8 mouse cellular contexts compared by ENCODE assay signal in genomic region chr11:4159808-4160708, GRCm38 (mm10). TPM values are rescaled to one million over a fixed set of nuclear protein-coding genes. Genes with fewer than 3 reads are reported as not detected.
A peak's percentile ranks its signal among the peaks of the same experiment; 100 is the strongest.
DNase-seq lines count a peak whose midpoint lies in the region; ATAC-seq and TF ChIP-seq lines count a peak whose summit lies in the region.

Gene Ccdc157 (minus strand): TSS chr11:4160293.
Gene Sf3a1 (plus strand): TSS chr11:4160350.

- peak; percentile 97 for DNase-seq in B cell, adult 2 months
- DNase-seq in brain, adult 2 months (ENCODE audit: low read depth, low spot score) = peak; percentile 97
- peak; percentile 76 for DNase-seq in liver, adult 2 months (ENCODE audit: extremely low read depth, low read depth, low spot score)
- peak; percentile 94 for DNase-seq in splenic B cell, adult 2 months (ENCODE audit: low read depth, low spot score)

- TF ChIP-seq POLR2A in liver, adult 2 months (IDR thresholded peaks at IDR 0.05; ENCODE audit: extremely low read depth, insufficient read depth, low read length) = 0 out of 2 replicates have a peak, but pooled peaks have one; percentile 19
- peak; percentile 61 for TF ChIP-seq POLR2A in myocyte (IDR thresholded peaks at IDR 0.05; ENCODE audit: insufficient read length, low read depth)

- H3K79me2 ChIP-seq in liver, adult 2 months (ENCODE audit: control insufficient read depth, insufficient read depth, low read length) = peaks cover 11% of the 10 kb centered on the region
- peaks cover 47% of the 10 kb centered on the region for H3K79me2 ChIP-seq in myocyte (ENCODE audit: control insufficient read depth, insufficient read depth)

- H3K4me1 ChIP-seq in heart, embryonic 11.5 days (ENCODE audit: control insufficient read depth, insufficient read depth, low read length) = peaks cover 12% of the 10 kb centered on the region
- peaks cover 23% of the 10 kb centered on the region for H3K4me1 ChIP-seq in kidney, embryonic 16.5 days (ENCODE audit: insufficient read depth, low read length)
- peaks cover 23% of the 10 kb centered on the region for H3K4me1 ChIP-seq in liver, adult 2 months (ENCODE audit: control insufficient read depth, insufficient read depth, low read length)

- H3K4me3 ChIP-seq in heart, embryonic 11.5 days (ENCODE audit: low read depth, low read length) = peak within 1 kb of the TSS; percentile 88
- peak within 1 kb of the TSS; percentile 86 for H3K4me3 ChIP-seq in kidney, embryonic 16.5 days (ENCODE audit: low read length)
- peak within 1 kb of the TSS; percentile 90 for H3K4me3 ChIP-seq in liver, adult 2 months (ENCODE audit: insufficient read depth, low read depth, low read length)
- H3K4me3 ChIP-seq in myocyte = peak within 1 kb of the TSS; percentile 78

- no peaks in the 10 kb centered on the region for H3K27me3 ChIP-seq in heart, embryonic 11.5 days (ENCODE audit: control insufficient read depth, insufficient read depth, low read length)
- no peaks in the 10 kb centered on the region for H3K27me3 ChIP-seq in kidney, embryonic 16.5 days (ENCODE audit: insufficient read depth, low read length)
- H3K27me3 ChIP-seq in liver, adult 2 months (ENCODE audit: control insufficient read depth, insufficient read depth, low read length) = no peaks in the 10 kb centered on the region
- no peaks in the 10 kb centered on the region for H3K27me3 ChIP-seq in myocyte (ENCODE audit: control insufficient read depth, insufficient read depth, insufficient read length)
- no peaks in the 10 kb centered on the region for H3K27me3 ChIP-seq in splenic B cell, adult 2 months (ENCODE audit: control insufficient read depth, insufficient read depth, low read length, poor library complexity, severe bottlenecking)

- H3K9ac ChIP-seq in heart, embryonic 11.5 days (ENCODE audit: low read depth, low read length) = peak within 1 kb of the TSS; percentile 92
- peak within 1 kb of the TSS; percentile 86 for H3K9ac ChIP-seq in kidney, embryonic 16.5 days (replicated peaks; ENCODE audit: low read length)
- H3K9ac ChIP-seq in liver, adult 2 months (ENCODE audit: low read depth, low read length) = peak within 1 kb of the TSS; percentile 87

- peak within 1 kb of the TSS; percentile 89 for H3K4me2 ChIP-seq in heart, embryonic 11.5 days
- peak within 1 kb of the TSS; percentile 97 for H3K4me2 ChIP-seq in kidney, embryonic 16.5 days (replicated peaks; ENCODE audit: low read depth, low read length)
- H3K4me2 ChIP-seq in myocyte (ENCODE audit: low read depth) = peak within 1 kb of the TSS; percentile 95

- no peak for TF ChIP-seq CTCF in liver, adult 2 months (IDR thresholded peaks at IDR 0.05; ENCODE audit: low read depth, low read length)

- H3ac ChIP-seq in myocyte (ENCODE audit: control insufficient read depth, insufficient read length) = peak within 1 kb of the TSS; percentile 66

- H3K27ac ChIP-seq in heart, embryonic 11.5 days (ENCODE audit: low read depth, low read length) = peak within 1 kb of the TSS; percentile 89
- peak within 1 kb of the TSS; percentile 90 for H3K27ac ChIP-seq in kidney, embryonic 16.5 days (ENCODE audit: low read length)
- peak within 1 kb of the TSS; percentile 75 for H3K27ac ChIP-seq in liver, adult 2 months (replicated peaks; ENCODE audit: insufficient read depth, low read depth, low read length)

- peak; percentile 98 for ATAC-seq in erythroblast, adult 5-6 weeks (replicated peaks; ENCODE audit: low FRiP score, poor library complexity, severe bottlenecking)
- peak; percentile 93 for ATAC-seq in heart, embryonic 11.5 days (replicated peaks; ENCODE audit: insufficient number of reproducible peaks, low FRiP score, low TSS enrichment)
- peak; percentile 98 for ATAC-seq in kidney, embryonic 16.5 days (ENCODE audit: low FRiP score, low TSS enrichment)

- 1% methylated on average over 54 of the region's 54 CpGs for WGBS in heart, embryonic 11.5 days (ENCODE audit: insufficient replicate concordance)
- 2% methylated on average over 51 of the region's 54 CpGs for WGBS in kidney, embryonic 16.5 days
- WGBS in liver, adult 2 months = 3% methylated on average over 54 of the region's 54 CpGs

- no peaks in the 10 kb centered on the region for H3K9me3 ChIP-seq in heart, embryonic 11.5 days (replicated peaks; ENCODE audit: control insufficient read depth, low read length)
- no peaks in the 10 kb centered on the region for H3K9me3 ChIP-seq in kidney, embryonic 16.5 days (ENCODE audit: low read length)

- H3K36me3 ChIP-seq in heart, embryonic 11.5 days (ENCODE audit: control insufficient read depth, insufficient read depth, low read length) = peaks cover 9% of the 10 kb centered on the region; the same call in 1 of the 2 replicates
- peaks cover 31% of the 10 kb centered on the region for H3K36me3 ChIP-seq in kidney, embryonic 16.5 days (ENCODE audit: insufficient read depth, low read length)
- peaks cover 21% of the 10 kb centered on the region for H3K36me3 ChIP-seq in liver, adult 2 months (ENCODE audit: control insufficient read depth, insufficient read depth, low read length)
- H3K36me3 ChIP-seq in myocyte (ENCODE audit: control insufficient read depth, insufficient read depth) = peaks cover 13% of the 10 kb centered on the region
- H3K36me3 ChIP-seq in splenic B cell, adult 2 months (ENCODE audit: control insufficient read depth, insufficient read depth, low read length, poor library complexity, severe bottlenecking) = peaks cover 2% of the 10 kb centered on the region; the same call in 1 of the 2 replicates

TF ChIP-seq in myocyte, 11 proteins besides CTCF, POLR2A, EP300 and RAD21:
- TF ChIP-seq USF1 (IDR thresholded peaks at IDR 0.05; ENCODE audit: low read depth) = no peak
- peak; percentile 59 for TF ChIP-seq POLR2AphosphoS2 (IDR thresholded peaks at IDR 0.05; ENCODE audit: insufficient read length, low read depth)
- peak in 1 of 3 experiments; percentile 5 for TF ChIP-seq MYOG (IDR thresholded peaks at IDR 0.05; ENCODE audit: control insufficient read depth in 1 of 3, insufficient read depth in 1 of 3, insufficient read length in 2 of 3, low read depth in 2 of 3)
- no peak for TF ChIP-seq TCF3 (IDR thresholded peaks at IDR 0.05; ENCODE audit: insufficient read length, low read depth)
- TF ChIP-seq E2F4 (IDR thresholded peaks at IDR 0.05; ENCODE audit: insufficient read depth) = peak; percentile 25
- peak in 1 of 3 experiments; percentile 33 for TF ChIP-seq MYOD1 (IDR thresholded peaks at IDR 0.05; ENCODE audit: control insufficient read depth in 1 of 3, insufficient read length in 2 of 3, low read depth in 2 of 3)

RNA-seq across cellular contexts. Expression of gene Ccdc157, which starts in this region (rescaled TPM):
- total RNA-seq in erythroblast, adult 5-6 weeks (2015; ENCODE audit: low replicate concordance) = 0.21 and 0.77 TPM in 2 replicates
- 1.0 and 1.3 TPM in 2 replicates for total RNA-seq in erythroblast, adult 5-6 weeks (2017; ENCODE audit: low replicate concordance)
- 2.2 and 2.6 TPM in 2 replicates for polyA plus RNA-seq in heart, embryonic 11.5 days (2014; fragmentation: Nextera tagmentation; extraction: Ambion mirVana)
- 9.4 and 10.7 TPM in 2 replicates for polyA plus RNA-seq in kidney, embryonic 16.5 days (2015; fragmentation: Nextera tagmentation; extraction: Ambion mirVana)
- 4.0 and 4.5 TPM in 2 replicates for total RNA-seq in liver, adult 2 months (2014; rRNA removed)
- polyA plus RNA-seq in liver, adult 2 months (2012; rRNA removed) = 6.5 and 9.3 TPM in 2 replicates
- 5.6 TPM for polyA plus RNA-seq in myocyte (2012; fragmentation: generic; extraction: Trizol)

RNA-seq across cellular contexts. Expression of gene Sf3a1, which starts in this region (rescaled TPM):
- total RNA-seq in erythroblast, adult 5-6 weeks (2015; ENCODE audit: low replicate concordance) = 12.7 and 19.6 TPM in 2 replicates
- 10.8 and 18.4 TPM in 2 replicates for total RNA-seq in erythroblast, adult 5-6 weeks (2017; ENCODE audit: low replicate concordance)
- polyA plus RNA-seq in heart, embryonic 11.5 days (2014; fragmentation: Nextera tagmentation; extraction: Ambion mirVana) = 44.7 and 47.9 TPM in 2 replicates
- polyA plus RNA-seq in kidney, embryonic 16.5 days (2015; fragmentation: Nextera tagmentation; extraction: Ambion mirVana) = 54.5 and 65.5 TPM in 2 replicates
- total RNA-seq in liver, adult 2 months (2014; rRNA removed) = 4.3 and 4.6 TPM in 2 replicates
- polyA plus RNA-seq in liver, adult 2 months (2012; rRNA removed) = 10.0 and 12.2 TPM in 2 replicates
- 47.0 TPM for polyA plus RNA-seq in myocyte (2012; fragmentation: generic; extraction: Trizol)

Comparison
In these comparisons a context has a peak if more than half of its experiments do, and no peak if none do; other contexts are left out.
1. Peak in every context shown above with its lines: DNase-seq, ATAC-seq, H3K4me3 ChIP-seq and H3K27ac ChIP-seq.